In the genomic region with DNA sequence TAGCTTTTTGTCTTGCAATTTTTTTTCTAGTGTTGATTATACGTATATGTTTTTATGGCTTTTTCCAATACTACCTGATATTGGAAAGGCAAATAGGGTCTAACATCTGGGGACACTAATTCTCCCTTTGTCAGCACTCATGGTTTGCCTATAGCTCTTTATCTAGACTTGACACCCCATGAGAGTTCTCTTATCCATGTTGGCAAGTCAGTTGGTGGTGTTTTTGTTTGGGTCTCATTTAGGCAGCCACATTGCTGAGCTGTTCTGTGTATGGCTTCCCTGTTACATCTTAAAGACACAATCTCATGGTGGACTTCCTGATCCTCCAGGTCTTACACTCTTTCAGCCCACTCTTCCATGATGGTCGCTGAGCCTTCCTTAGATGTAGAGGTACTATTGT, we compare ENCODE assay signal across 14 mouse cellular contexts.
"Had no signal": no experiment of that assay in that cellular context is flagged by ENCODE, and none has a peak within 500 bp of the region (broad histone marks: within the 10 kb centered on the region; RNA-seq: fewer than 3 reads in every experiment).

No protein-coding gene starts in this region.

- DNase-seq: kidney, adult 18-20 months; kidney, postnatal 14 days; lung, adult 18-20 months; right cerebral cortex, postnatal 4 days; spleen, adult 18-20 months; thymus, adult 18-20 months; thymus, postnatal 14 days had no signal

- H3K4me3 ChIP-seq: left cerebral cortex, adult 2 months; limb, embryonic 15.5 days; midbrain, embryonic 10.5 days; neural tube, embryonic 13.5 days had no signal

- H3K9ac ChIP-seq: limb, embryonic 15.5 days; neural tube, embryonic 13.5 days had no signal

- ATAC-seq: hindbrain, embryonic 16.5 days; inflammation-experienced regulatory T-cells, adult 6 months; midbrain, embryonic 16.5 days had no signal

- H3K27me3 ChIP-seq: limb, embryonic 15.5 days; neural tube, embryonic 13.5 days had no signal

- H3K36me3 ChIP-seq: limb, embryonic 15.5 days; midbrain, embryonic 10.5 days; neural tube, embryonic 13.5 days had no signal

- H3K27ac ChIP-seq: left cerebral cortex, adult 2 months; midbrain, embryonic 10.5 days; neural tube, embryonic 13.5 days had no signal

- H3K4me2 ChIP-seq: limb, embryonic 15.5 days; neural tube, embryonic 13.5 days had no signal

- H3K9me3 ChIP-seq: limb, embryonic 15.5 days; midbrain, embryonic 10.5 days; neural tube, embryonic 13.5 days had no signal
